Mouse (Mus musculus) cerebellum, postnatal 10 days (tissue): ENCODE measurements at regions not wholly inside any gene's neighbourhood (a gene's known extent, or its start where the extent isn't known, plus 50 kb on each side); places are given as distances from the start of the nearest gene placed in this dataset.

Experiments
- DNase-seq, 2 experiments: peaks; one replicate each; pipeline ENCODE4 v3.0.0; 2021; ENCODE audit warnings: mixed read lengths in 2 of 2

DNA sequence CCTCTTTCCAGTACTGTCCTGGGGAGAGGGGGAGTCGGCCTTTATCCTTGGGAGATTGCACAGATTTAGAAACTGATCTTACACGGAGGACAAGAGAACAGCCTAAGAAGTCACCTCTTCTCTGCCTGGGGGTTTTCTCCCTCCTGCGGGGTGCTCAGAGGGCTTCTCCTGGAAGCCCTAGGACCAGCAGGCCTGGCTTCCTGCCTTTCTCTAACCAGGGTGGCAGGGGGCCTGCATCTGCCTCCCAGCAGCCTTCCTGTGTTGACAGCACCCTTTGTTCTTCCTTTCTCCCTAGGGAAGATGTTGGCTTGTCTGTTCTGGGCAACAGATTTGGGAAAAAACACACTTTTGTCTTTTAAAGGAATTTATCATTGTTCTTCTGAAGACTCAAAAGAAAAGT is 153.0 kb upstream of the Tgfbr2 start:
- DNase-seq: no peak

DNA sequence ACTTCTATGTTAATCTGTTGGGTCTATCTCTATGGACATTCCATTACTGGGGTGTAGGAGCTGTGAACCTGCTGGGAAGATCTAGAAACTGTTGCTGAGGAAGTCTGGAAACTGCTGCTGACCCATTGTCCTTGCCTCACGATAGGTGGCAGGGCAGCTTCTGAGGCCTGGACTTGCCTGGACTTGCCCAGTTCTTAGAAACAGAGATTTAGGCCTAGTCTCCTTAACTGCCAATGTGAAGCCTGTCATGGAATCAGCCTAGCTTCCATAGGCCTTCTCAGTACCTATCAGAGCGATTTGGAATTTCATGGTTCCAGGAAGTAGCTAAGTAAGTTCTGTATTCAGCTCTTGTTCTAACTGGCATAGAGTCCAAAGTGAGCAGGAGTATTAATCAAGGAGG is 151.9 kb upstream of the Tgfbr2 start:
- no peak for DNase-seq

DNA sequence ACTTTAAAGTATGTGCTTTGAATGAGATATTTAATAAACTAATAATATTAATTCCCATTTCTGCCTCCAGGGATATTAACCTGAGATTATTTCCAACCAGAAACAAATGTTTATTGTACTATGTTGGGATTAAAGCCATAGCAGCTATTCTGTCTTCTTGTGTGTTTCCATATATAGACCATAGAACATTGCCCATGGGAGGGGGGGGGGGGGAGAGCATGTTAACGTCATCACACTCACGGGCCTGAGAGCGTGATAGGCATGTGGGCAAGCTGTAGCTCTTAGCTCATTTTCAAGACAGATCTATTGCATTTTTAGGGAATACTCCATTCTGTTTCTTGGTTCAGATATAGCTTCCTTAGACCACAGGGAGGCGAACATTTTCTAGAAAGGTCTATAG is 149.8 kb upstream of the Tgfbr2 start:
- no peak for DNase-seq

DNA sequence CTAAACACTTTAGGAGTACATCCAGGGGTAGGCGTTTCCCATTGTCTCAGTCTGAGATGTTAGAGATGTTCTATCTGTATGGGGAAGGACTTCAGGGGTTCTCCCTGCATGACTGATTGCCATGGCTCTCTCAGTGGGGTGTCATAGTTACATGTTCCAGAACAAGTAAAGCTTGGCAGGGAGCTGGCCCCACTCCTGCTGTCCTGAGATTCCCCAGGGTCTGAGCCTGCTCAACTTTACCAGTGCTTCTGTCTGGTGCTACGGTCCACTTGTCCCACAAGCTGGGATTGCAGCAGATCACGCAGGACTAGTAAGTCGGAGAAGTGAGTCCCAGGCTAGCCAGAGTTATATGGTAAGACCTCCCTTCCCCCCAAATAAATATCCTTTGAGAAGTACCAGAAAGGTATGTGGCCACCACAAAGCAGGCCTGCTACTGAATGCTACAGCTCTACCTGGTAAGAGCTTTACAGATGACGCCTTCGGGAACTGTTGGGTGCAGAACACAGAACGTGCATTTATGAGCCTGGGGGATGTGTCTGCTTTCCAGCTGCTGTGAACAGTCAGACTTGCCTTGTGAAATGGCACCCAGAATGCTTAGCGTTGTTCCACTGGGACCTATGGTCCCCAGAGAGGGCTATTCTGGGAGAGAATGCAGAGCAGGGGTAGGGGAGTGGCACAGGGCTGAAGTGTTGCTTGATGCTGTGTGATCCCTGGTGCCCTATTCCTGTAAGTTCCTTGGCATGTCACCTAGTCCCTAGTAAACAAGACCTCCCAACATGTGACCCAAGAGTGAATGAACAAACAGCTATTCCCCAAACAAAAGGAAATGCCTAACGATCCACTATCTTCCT is 148.9 kb upstream of the Tgfbr2 start:
- no peak for DNase-seq

DNA sequence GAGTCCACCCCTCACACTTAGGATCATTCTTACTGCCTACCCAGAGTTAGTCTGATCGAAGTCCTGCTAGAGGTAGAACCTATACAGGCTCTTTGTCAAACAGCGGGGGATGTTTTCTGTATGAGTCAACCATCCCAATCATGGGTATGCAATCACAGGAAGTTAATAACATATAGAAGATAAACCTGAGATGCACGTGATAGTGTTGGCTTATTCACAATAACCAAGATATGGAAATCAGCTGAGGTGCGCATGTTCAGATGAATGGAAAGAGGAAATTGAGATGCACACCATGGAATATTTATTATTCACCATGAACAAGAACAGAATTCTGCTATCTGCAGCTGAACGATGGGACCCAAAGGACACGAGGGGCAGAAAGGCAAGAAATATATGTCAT is 146.7 kb upstream of the Tgfbr2 start:
- DNase-seq: no peak

DNA sequence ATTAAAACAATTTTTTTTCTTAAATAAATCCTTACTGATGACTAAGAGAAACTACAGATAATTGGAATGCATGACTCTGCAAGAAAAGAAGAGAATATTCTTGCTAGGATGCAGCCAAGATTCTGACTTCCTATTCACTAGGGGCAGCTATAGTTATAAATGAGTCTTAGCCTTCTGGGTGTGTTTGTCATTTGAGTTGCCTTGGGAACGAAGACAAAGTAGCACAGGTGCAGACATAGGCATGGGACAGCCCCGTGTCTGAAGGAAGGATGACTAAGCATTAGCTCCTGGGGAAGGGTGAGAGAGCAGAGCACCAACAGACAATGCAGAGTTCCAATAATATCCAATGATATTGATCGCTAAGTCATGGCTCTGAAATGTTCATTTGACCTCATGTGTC is 144.3 kb upstream of the Tgfbr2 start:
- DNase-seq: no peak

DNA sequence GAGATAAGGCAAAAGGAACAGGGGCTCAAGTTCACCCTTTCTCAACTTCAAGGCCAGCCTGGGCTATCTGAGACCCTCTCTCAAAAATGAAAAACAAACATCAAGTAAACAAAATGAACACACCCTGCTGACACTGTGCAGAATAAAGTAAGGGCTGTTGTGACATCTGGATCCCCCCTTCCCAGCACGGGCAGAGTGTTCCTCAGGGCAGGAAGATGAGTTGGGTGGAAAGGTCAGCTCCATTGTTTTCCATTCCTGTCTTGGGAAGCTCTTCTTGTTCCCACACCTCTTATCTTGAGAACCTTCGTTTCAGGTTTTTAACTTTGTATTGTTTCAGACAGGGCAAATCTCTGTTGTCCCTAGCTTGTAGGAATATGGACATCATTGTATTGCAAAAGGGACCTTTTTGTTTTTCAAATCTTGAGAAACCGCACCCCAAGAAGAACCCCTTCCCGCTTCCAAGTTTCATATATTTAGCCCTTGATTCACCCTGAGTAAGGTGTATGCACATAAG is 141.5 kb upstream of the Tgfbr2 start:
- no peak for DNase-seq

DNA sequence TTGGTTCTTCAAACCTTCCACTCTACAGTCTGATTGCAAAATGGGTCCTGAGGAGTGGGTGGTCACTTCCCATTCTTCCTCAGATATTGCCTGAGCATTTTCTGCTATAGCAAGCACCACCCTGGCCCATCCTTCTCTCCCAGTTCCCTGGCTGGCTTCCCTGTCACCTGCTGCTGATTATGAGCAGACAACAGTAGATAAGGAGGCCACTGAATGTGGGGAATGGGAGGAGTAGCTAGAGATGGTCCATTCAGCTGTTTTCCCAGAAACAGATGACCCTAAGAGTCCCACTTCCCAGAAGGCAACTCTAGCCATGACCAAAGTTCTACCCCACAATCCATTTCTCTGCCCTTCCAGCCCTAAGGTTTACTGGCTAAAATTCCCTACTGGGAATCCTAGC is 139.6 kb upstream of the Tgfbr2 start:
- no peak for DNase-seq

DNA sequence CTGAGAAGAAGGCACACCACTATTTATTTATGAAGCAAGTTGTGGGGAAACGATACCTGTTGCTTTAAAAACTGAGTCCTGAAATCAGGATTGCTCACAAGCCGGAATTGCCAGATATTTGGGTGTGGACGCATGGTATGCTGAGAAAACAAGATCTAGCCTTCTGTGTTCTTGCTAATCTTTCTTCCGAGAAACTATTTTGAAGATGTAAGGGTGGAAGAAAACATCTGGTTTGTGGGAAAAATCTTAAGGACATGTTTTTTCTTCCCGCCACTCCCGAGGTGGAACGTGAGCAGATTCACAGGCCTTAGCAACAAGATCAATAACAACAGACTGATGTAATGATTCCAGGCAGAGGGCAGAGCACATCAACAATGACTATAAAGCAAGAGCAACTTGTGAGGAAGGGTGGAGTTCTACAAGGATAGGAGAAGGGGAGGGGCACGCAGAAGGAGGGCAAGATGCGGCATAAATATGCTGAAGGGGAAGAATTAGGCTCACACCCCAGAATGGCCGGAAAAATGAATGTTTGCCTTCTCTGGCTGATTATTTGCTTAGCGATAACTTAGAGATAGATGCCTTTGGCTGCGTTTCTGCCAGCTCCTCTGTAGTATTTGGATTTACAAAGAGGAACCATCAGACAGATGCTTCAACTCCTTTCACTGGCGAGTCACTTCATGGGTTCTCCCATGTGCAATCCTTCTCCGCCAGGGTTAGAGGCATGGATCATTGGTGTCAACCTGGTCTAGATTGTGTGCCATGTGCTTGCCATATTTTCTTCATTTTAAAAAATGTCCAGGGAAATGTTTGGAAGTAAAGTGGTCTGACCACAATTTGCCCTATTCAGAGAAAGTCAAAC is 139.0 kb upstream of the Tgfbr2 start:
- DNase-seq: no peak

DNA sequence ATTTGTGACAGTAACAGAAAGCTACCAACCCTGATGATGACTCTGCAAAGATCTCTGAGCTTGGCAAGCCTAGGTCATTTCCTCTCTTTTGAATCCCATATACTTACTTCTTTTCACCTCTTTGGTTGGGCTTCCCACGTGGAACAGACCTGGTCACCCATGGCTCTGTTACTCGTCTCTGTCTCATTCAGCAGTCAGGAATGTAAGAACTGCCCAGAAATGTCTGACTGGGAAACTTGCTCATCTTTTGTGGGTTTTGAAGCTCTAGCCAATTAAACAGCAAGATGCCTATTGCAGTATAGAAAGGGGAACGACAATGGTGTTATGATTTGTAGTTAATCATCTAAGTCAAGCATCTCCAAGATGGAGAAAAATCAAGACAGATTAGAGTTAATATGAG is 136.2 kb upstream of the Tgfbr2 start:
- no peak for DNase-seq

DNA sequence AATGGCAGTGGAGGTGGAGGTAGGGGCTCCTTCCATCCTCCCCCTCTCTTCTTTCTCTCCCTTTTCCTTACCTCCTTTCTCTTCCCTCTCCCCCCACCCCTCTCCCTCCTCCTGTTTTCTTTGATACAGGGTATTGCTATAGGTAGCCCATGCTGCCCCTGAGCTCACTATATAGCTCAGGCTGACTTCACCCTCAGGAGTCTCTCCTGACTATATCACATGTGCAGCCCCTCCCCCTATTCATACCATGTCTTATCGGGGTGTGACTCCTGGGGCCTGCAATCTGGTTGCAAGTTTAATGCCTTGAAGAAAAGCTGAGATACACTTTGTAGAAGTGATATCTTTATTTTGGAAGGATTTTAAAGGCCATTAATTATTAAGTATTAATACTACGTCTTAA is 126.4 kb upstream of the Tgfbr2 start:
- no peak for DNase-seq

DNA sequence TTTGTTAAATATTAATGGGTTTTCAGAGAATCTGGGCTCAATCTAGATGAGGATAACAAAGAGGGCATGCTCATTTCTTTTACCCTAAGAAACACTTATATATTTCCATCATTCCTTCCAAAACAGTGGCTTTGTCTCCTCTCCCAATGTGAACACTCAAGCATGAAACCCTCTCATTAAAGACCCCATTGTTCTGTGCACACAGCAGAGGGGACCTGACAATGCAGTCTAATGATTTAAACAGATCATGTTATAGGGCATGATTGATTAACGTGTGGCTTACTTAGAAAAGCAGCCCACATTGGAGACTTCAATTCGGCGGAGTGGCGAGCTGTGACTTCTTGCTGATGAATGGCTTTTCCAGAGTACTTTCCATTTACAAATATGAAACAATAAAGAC is 123.6 kb upstream of the Tgfbr2 start:
- no peak for DNase-seq

DNA sequence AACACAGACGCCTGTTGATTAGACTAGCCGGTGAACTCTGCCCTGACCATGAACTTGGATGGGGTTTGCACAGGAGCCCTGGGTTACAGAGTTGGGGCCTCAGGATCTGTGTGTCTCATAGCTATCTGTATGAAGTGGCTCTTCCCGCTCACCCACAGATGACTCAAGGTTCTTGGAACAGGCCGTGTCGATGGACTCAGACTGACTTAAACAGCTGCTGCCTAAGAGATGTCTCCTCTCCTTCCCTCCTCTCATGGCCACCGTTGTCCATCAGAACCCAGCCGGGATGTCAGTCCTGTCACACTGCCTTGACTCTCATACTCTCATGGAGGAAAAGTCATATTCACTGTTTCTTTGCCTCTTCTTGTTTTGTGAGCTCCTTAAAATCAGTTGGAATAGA is 121.2 kb upstream of the Tgfbr2 start:
- DNase-seq: no peak

DNA sequence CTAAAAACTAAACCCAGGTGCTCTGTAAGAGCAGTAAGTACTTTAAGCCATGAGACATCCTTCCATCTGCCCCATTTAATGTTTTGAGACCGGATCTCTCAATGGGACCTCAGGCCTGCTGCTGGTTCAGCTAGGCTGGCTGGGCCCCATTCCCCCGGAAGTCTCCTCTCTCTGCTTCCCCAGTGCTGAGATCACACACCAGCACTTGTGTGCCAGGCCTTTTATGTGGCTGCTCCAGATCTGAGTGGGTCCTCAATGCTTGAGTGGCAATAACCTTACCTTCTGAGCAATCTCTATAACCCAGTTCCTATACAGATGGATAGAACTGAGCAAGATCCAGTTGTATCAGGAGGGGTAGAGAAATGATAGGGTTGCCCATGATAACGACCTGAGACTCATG is 118.9 kb upstream of the Tgfbr2 start:
- DNase-seq: no peak

DNA sequence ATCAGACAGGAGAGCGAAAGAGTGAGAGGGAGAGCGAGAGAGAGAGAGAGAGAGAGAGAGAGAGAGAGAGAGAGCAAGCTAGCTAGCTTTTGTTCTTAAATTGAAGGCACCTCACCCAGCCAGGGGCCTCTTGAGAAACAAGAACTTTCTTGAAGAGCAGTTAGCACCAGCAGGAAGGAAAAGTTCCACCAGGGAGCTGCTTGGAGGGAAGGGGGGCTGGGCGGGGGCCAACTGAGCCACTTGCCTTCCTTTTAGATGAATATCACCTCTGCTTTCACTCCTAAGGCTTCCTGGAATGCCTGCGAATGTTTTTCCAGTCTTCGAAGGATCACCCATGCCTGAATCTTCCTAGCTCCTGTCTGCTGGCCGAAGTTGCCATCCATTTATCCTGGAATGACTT is 118.0 kb upstream of the Tgfbr2 start:
- no peak for DNase-seq

DNA sequence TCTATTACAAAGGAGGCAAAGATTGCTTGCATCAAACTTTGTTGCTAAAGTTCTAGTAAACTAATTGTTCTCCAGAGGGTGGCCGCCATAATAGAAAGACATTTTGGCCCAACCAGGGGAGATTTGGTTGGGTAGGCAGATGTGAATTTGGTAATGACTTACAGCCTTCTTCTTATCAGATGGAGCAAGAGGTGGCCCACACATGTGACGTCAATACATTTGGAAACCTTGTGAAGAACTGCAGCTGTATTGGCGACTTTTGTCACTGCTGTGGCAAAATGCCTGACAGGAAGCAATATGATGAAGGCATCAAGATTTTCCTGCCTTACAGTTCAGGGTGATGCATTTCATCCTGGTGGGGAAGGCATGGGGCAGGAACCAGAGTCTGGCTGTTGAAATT is 116.5 kb upstream of the Tgfbr2 start:
- DNase-seq: no peak

DNA sequence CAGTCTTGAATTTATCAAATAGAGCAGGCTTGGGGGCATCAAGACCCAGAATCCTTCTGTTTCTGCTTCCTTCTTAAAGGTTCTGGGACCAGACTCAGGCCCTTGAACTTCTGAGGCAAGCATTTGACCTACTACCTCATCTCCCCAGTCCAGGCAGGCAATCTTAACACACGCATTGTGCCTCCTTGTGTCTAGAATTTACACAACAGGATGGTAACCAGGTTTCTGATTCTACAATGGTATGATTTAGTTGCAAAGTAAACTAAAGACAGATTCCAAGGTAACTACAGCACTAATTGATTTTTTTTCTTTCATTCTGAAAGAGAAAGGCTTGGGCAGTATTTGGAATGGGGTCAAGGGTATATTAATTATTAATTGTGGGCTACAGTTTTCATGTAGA is 115.7 kb upstream of the Tgfbr2 start:
- no peak for DNase-seq

DNA sequence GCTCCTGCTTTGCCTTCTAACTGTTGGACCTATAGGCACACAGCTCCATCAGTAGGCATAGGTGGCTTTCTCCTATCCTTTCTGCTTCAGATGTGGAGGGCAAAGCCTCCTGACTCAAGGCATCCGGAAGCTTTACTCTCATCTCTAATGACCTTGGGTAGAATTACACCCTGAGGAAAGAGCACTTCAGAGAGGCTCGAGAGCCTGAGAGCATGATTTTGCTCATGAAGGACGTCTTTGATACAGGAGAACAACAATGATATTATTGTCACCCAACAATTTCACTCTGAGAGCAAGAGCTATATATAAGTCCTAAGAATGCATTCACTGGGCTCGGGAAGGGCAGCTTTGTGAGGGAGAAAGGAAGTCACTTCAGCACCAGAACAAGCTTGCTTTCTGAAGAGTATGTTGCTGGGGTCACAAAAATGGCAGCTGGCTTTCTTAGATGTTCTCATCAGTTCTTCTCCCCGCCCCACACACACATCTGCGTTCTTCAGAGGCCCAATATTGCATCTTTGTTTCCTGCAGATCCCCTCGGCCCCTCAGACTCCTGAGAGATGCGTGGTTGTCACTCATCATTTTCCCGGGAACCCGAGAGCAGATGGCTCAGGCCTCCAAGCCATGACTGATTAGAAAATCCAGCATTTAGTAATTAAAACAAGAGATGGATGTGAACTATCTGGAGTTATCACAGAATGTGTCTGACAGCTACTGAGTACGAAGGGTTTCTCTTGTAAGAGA is 110.7 kb upstream of the Tgfbr2 start:
- DNase-seq: no peak

DNA sequence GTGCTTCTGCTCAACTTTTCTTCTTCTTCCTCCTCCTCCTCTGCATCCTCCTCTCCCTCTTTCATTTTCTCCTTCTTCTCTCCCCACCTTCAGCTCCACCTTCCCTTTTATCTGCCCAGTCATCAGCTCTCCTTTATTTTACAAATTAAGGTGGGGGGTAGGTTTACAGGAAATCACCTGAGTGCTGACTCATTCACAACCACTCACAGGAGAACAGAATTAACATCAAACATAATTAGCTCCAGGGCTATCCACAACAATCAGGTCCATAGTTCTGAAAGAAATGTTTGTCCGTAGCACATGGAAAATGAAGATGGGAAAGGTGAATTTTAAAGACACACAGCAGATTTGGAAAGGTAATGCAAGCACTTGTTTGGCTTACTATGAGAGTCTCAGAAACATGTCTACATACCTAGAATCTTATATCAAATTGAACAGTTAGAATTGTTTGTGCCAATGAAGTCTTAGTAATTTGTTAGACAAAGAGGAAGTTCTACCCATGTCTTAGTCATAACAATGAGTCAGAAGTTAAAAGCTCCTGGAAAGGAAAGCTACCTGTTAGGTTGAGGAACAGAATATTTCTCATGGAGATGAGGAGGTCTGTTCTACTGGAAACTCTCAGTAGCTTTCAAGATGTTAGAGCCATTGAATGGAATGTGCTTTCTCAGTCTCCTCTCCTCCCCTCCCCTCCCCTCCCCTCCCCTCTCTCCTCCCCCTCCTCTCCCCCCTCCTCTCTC is 108.8 kb upstream of the Tgfbr2 start:
- no peak for DNase-seq

DNA sequence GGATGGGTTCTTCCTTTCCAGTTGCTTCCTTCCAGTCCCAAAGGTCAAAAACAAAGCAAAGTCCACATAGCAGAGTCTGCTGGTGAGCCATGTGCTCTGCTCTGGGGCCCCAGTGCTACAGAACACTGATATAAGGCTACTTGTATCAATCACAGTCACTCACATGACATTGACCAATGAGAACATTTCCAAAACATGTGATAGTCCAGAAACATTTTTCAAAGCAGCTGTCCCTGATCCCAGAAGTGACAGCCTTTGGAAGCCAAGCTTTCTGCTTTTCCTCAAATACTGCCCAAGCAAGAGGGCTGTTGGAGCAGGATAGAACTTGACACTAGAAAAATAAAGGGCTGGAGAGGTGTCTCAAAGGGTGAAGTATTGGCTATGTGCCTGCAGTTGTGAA is 106.5 kb upstream of the Tgfbr2 start:
- peak; percentile 18 to 25 for DNase-seq

DNA sequence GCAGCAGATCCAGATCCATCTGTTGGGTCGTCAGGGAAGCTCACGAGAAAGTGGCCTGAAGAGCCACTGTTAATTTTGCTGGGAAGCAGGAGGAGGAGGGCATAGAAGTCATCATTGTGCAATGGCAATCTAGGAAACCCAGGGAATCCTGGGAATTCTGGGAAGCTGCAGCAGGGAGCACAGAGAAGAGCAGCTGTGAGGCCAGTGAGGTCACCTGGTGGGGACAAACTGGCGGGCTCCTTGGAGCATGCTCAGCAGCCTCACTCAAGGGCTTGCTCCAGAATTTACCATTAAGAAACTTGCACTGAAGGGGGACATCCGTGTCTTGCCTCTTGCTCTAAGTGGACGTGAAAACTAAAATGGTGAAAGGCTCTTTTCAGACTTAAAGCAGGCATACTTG is 105.0 kb upstream of the Tgfbr2 start:
- DNase-seq: no peak

DNA sequence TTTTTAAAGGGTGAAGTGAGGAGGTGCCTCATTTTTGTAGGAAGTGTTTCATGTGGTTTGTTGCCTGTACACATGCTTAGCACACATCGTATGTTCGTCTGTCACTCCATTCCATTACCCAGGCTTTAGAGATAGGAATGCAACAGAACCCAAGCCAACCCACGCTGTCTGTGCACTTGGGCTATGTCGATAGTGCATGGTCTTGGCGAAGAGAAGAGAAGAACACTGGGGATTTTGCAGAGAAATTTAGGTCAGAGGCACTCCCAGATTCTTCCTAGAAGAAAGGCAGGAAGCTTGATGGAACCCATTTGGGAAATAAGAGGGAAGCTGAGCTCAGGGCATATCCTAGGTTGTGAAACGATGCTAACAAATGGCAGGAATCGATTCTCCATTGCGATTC is 103.7 kb upstream of the Tgfbr2 start:
- DNase-seq: no peak

DNA sequence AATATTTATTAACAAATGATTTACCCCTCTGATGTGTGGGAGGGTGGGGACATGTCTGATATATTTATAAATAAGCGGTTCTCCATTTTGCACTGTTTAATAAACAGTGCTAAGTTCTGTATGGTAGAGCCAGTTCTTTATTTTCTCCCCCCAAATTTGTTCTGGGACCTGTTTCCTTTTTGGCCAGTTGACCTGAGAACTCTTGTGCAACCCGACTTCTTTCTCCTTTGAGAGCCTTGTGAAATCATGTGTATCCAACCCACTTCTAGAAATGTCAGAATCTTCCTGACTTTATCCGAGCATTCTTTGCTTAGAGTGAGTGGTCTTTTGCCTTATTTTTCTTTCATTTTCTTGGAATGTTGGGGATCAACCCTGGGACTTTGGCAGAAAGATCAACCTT is 102.6 kb upstream of the Tgfbr2 start:
- DNase-seq: no peak
